Mouse (Mus musculus) adipose tissue, adult 10 weeks (tissue): ENCODE measurements around the gene Slc9b1. TPM values are rescaled to one million over a fixed set of nuclear protein-coding genes. Genes with fewer than 3 reads are reported as not detected.

Experiments
- polyA plus RNA-seq: library from polyadenylated mRNA; stranded (reverse); fragments of 350-450 nt; fragmentation: Illumina TruSeq; extraction: RNeasy Lipid Tissue Mini Kit (QIAGEN cat#74804); gene quantifications from one replicate; pipeline ENCODE4 v1.2.3, GENCODE M21; 2014; ENCODE audit warnings: low read depth, low replicate concordance

Gene Slc9b1
- polyA plus RNA-seq: 4.1 TPM

DNA sequence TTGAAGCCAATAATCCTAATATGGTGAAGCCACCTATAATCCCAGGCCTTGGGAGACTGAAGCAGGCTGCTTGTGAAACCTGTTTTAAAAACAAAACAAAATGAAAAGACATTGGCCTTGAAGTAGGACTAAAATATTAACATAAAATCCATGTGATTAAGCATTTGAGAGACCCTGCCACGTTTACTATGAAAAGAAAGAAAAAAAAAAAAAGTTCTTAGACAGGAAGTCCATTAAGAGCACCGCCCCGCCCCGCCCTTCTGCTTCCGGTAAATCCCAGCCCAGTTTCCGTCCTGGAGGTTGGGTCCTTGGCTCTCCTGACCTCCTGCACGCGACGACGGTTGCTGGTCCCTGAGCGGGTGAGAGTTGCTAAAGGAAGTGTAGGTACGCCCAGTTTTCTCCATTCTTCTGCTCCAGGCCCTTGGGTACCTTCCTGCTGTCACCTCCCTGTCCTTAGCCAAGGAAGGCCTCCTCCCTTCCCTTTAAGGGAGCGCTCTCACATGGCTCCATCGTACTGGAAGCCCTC, at the start of gene Slc9b1:
TSS of gene Slc9b1 (plus strand) at position 291 of the 526 bp plus-strand sequence.

DNA sequence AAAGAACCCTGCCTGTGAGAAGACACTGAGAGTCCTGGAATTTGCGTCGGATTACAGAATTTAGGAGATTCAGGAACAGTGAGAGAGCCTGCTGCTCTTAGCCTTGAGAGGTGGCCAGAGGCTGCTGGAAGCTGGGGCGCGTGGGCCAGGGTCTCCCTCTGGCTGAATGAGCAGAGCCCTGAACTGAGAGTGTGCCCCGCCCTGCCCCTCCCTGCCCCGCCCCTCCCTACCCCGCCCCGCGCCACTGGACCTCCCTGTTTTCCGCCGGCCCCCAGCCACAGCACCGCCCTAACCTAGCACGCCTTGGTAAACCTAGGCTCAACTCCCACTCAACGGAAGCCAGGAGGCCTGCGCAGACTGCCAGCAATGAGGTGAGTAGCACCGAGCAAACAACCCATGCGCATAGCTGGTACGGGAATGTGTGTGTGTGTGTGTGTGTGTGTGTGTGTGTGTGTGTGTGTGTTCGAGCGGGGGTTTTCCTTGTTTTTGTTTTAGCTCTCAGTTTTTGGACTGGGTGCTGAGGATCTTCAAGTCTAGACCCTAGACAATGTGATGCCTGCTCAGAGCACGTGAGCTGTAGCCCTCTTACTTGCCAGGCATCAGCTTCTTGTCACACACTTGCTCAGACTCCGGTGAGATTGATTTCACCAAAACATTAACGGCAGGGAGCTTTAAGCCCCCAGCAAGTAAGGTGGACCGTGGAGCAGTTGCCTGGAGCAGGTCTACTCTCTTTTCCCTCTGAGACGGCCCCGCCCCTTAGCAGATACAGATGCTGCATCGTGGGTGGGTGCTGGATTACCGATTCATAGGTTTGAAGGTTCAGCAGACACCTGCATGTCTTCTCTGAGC, 40.2 kb upstream of the Slc9b1 start, which contains the start of gene Slc9b2:
TSS of gene Slc9b2 (plus strand) at position 290 of the 849 bp plus-strand sequence.

DNA sequence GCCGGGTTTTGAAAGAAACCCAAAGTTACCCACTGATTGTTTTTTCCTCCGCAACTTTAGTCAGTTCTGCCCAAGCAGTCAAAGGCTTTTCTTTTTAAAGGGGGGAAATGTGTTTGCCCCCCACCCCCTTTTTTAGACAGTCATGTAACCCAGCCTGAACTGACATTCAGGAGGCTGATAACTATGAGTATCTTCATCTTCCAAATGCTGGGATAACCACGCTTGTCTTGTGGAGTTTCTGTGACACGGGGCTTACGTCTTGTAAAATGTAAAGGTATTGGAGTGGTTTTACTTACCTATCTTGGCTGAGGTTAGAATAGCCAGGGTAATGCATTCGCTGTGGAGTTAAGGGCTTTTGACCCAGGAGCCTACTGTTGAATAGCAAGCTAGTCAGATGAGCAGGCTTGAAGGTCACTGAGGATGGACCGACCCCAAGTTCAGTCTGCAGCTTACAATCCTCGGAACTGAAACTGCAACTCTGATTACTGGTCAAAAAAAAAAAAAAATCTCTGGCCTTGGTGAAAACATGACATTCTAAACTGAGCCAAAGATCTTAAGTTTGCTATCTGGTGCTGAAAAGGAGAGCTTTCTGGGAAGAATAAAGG, 75.9 kb downstream of the Slc9b1 start, which contains the start of gene Cisd2:
TSS of gene Cisd2 (minus strand) at position 318 of the 605 bp plus-strand sequence.

DNA sequence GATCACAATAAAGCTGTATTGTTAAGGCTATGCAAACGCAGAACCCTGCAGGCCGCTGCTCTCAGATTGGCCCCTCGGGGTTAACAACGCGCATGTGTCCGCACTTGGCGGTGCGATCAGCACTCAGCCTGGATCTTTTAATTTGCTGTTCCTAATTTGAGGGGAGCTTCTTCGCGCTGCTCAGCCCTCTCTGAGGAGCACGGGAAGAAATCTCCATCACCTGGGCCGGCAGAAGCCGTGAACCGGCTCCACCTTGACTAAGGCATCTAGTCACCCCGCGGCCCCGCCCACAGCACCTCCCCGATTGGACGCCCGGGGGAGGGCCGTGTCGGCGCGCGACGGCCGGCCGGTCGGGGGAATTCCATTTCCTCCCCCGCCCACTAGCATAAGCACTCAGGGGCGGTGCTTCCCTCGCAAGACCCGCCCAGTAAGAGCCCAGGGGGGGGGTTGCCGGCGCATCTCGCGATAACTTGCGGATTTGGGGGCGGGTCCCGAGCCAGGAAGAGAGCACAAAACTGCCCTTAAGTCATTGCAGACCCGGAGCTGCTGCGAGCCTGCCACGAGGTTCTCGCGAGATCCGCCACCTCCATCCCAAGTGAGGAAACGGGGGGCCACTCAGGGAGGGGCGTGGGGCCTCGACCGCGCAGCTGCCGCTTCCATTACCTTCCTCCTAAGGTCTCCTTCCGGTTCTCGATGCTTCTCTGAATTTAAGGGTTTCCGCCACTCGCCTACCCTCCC, 90.1 kb downstream of the Slc9b1 start, which contains the start of gene Ube2d3:
TSS of gene Ube2d3 (plus strand) at position 392 of the 738 bp plus-strand sequence.

Other genes starting within 250 kb of the Slc9b1 start
- gene Cenpe, start 135.5 kb upstream of the Slc9b1 start, polyA plus RNA-seq: 2.5 TPM
- gene Bdh2, start 66.8 kb upstream of the Slc9b1 start, polyA plus RNA-seq: 6.0 TPM
- 2.1 TPM for gene Slc9b2, start 40.3 kb upstream of the Slc9b1 start, polyA plus RNA-seq
- 41.8 TPM for gene Cisd2, start 75.9 kb downstream of the Slc9b1 start, polyA plus RNA-seq
- 244 TPM for gene Ube2d3, start 90.1 kb downstream of the Slc9b1 start, polyA plus RNA-seq
- 26.5 TPM for gene Manba, start 137.6 kb downstream of the Slc9b1 start, polyA plus RNA-seq